ENCODE assay signal across 20 mouse cellular contexts in genomic region chr10:17924166-17924565, GRCm38 (mm10). TPM values are rescaled to one million over a fixed set of nuclear protein-coding genes. Genes with fewer than 3 reads are reported as not detected.
DNase-seq lines count a peak whose midpoint lies in the region.
"Had no signal": no experiment of that assay in that cellular context is flagged by ENCODE, and none has a peak within 500 bp of the region (broad histone marks: within the 10 kb centered on the region; RNA-seq: fewer than 3 reads in every experiment).

No protein-coding gene starts in this region.

- no peak overlapping the region for H3K4me3 ChIP-seq in heart, embryonic 10.5 days
- H3K4me3 ChIP-seq: embryonic facial prominence, embryonic 13.5 days; forebrain, embryonic 12.5 days; heart, embryonic 15.5 days; hindbrain, embryonic 13.5 days; intestine, embryonic 15.5 days had no signal

- H3K27ac ChIP-seq in heart, embryonic 10.5 days: no peak overlapping the region
- H3K27ac ChIP-seq: embryonic facial prominence, embryonic 13.5 days; forebrain, embryonic 12.5 days; heart, embryonic 15.5 days; hindbrain, embryonic 13.5 days; hindbrain, postnatal 0 days; intestine, embryonic 15.5 days had no signal

- no peaks in the 10 kb centered on the region for H3K36me3 ChIP-seq in heart, embryonic 10.5 days
- H3K36me3 ChIP-seq: embryonic facial prominence, embryonic 13.5 days; forebrain, embryonic 12.5 days; heart, embryonic 15.5 days; hindbrain, embryonic 13.5 days; intestine, embryonic 15.5 days had no signal

- peak; percentile 51 for DNase-seq in heart, adult 11 months
- DNase-seq in heart, embryonic 10.5 days (ENCODE audit: low spot score): no peak
- DNase-seq in NIH3T3 (ENCODE audit: low read depth): peak; percentile 49
- DNase-seq in induced T-regulatory cell, adult 2 months (ENCODE audit: low read depth): peak; percentile 39
- no peak for DNase-seq in ovary, postnatal 36 days (ENCODE audit: low spot score)
- no peak for DNase-seq in thymus, postnatal 14 days
- no peak for DNase-seq in lung, postnatal 25 days (ENCODE audit: low spot score)
- DNase-seq: adrenal gland, adult 8-10 months; cerebellum, adult 11 months; cerebellum, adult 9-10 months; cerebellum, postnatal 25 days; gastrocnemius, postnatal 14 days; heart, adult 18-20 months; heart, postnatal 14 days had no signal

- 70% methylated on average over 3 of the region's 3 CpGs for WGBS in heart, embryonic 10.5 days

- H3K4me1 ChIP-seq in heart, embryonic 10.5 days: peaks cover 3% of the 10 kb centered on the region; the same call in 1 of the 2 replicates
- H3K4me1 ChIP-seq: embryonic facial prominence, embryonic 13.5 days; forebrain, embryonic 12.5 days; intestine, embryonic 15.5 days had no signal

- no peaks in the 10 kb centered on the region for H3K27me3 ChIP-seq in heart, embryonic 10.5 days (ENCODE audit: insufficient read depth, poor library complexity, severe bottlenecking)
- H3K27me3 ChIP-seq: embryonic facial prominence, embryonic 13.5 days; forebrain, embryonic 12.5 days; heart, embryonic 15.5 days; hindbrain, embryonic 13.5 days; intestine, embryonic 15.5 days had no signal

- H3K9me3 ChIP-seq in heart, embryonic 10.5 days: no peaks in the 10 kb centered on the region
- H3K9me3 ChIP-seq: embryonic facial prominence, embryonic 13.5 days; forebrain, embryonic 12.5 days; heart, embryonic 15.5 days; hindbrain, embryonic 13.5 days; intestine, embryonic 15.5 days had no signal

RNA-seq across cellular contexts. Expression of gene Heca, which starts 23.7 kb away (rescaled TPM):
- 2.9 TPM in 2 replicates for polyA plus RNA-seq in heart, embryonic 10.5 days (2016; fragmentation: Nextera tagmentation; extraction: Ambion mirVana)

Comparison
In these comparisons a context has a peak if more than half of its experiments do, and no peak if none do; other contexts are left out.
1. DNase-seq: peak in heart, adult 11 months (single experiment), NIH3T3 (single experiment) and induced T-regulatory cell, adult 2 months (single experiment); none in heart, embryonic 10.5 days (single experiment), ovary, postnatal 36 days (single experiment), thymus, postnatal 14 days (single experiment) and lung, postnatal 25 days (single experiment).